Mouse (Mus musculus): ENCODE data around the gene Fstl4. TPM values are rescaled to one million over a fixed set of nuclear protein-coding genes. Genes with fewer than 3 reads are reported as not detected.

The Fstl4 gene
- polyA plus RNA-seq, 1 experiment from 2014 or later, result 6.6 TPM

- Histone ChIP-seq H3K9ac (ENCODE audit: low read length) (no peak overlapping the region), H3K9me3 (replicated peaks; ENCODE audit: control insufficient read depth, low read length) (no peaks in the 10 kb centered on the region), H3K4me3 (ENCODE audit: low read length) (no peak overlapping the region), H3K27me3 (ENCODE audit: control insufficient read depth, insufficient read depth, low read length) (no peaks in the 10 kb centered on the region), H3K36me3 (ENCODE audit: control insufficient read depth, insufficient read depth) (no peaks in the 10 kb centered on the region), H3K27ac (ENCODE audit: low read length) (no peak overlapping the region), H3K4me2 (ENCODE audit: low read depth, low read length) (no peak overlapping the region), H3K4me1 (ENCODE audit: control insufficient read depth, insufficient read depth, low read length) (peaks cover 5% of the 10 kb centered on the region)
- ATAC-seq (replicated peaks; ENCODE audit: extremely low read depth, insufficient read depth, low FRiP score), result no peak
- WGBS, result 78% methylated on average over 4 of the region's 4 CpGs
These were observed 51.6 kb downstream of the Fstl4 start for GRCm38 (mm10) chr11:52816004-52816403.

GRCm38 (mm10) chr11:52820336-52820905, 56.0 kb downstream of the Fstl4 start:
- Histone ChIP-seq H3K9me3 (replicated peaks; ENCODE audit: control insufficient read depth, low read length) (0 out of 2 replicates have a peak, but pooled peaks cover 3% of the 10 kb centered on the region), H3K4me1 (ENCODE audit: control insufficient read depth, insufficient read depth, low read length) (no peaks in the 10 kb centered on the region), H3K9ac (ENCODE audit: low read length) (no peak overlapping the region), H3K36me3 (ENCODE audit: control insufficient read depth, insufficient read depth) (no peaks in the 10 kb centered on the region), H3K27me3 (ENCODE audit: control insufficient read depth, insufficient read depth, low read length) (no peaks in the 10 kb centered on the region), H3K27ac (ENCODE audit: low read length) (no peak overlapping the region), H3K4me3 (ENCODE audit: low read length) (no peak overlapping the region), H3K4me2 (ENCODE audit: low read depth, low read length) (no peak overlapping the region)
- ATAC-seq (replicated peaks; ENCODE audit: extremely low read depth, insufficient read depth, low FRiP score), result no peak
- WGBS, result 18% methylated on average over 2 of the region's 2 CpGs

- H3K4me3 ChIP-seq (ENCODE audit: low read length), result no peak overlapping the region
- no peak overlapping the region for H3K9ac ChIP-seq (ENCODE audit: low read length)
- no peaks in the 10 kb centered on the region for H3K36me3 ChIP-seq (ENCODE audit: control insufficient read depth, insufficient read depth)
- H3K9me3 ChIP-seq (replicated peaks; ENCODE audit: control insufficient read depth, low read length), result 0 out of 2 replicates have a peak, but pooled peaks cover 3% of the 10 kb centered on the region
- H3K4me2 ChIP-seq (ENCODE audit: low read depth, low read length), result no peak overlapping the region
- no peak overlapping the region for H3K27ac ChIP-seq (ENCODE audit: low read length)
- no peaks in the 10 kb centered on the region for H3K27me3 ChIP-seq (ENCODE audit: control insufficient read depth, insufficient read depth, low read length)
- H3K4me1 ChIP-seq (ENCODE audit: control insufficient read depth, insufficient read depth, low read length), result no peaks in the 10 kb centered on the region
- no peak for ATAC-seq (replicated peaks; ENCODE audit: extremely low read depth, insufficient read depth, low FRiP score)
- WGBS, result 79% methylated on average over 2 of the region's 2 CpGs
These were observed 62.2 kb downstream of the Fstl4 start for GRCm38 (mm10) chr11:52826591-52826990.

GRCm38 (mm10) chr11:52831631-52832310, 67.3 kb downstream of the Fstl4 start:
- Histone ChIP-seq H3K27me3 (ENCODE audit: control insufficient read depth, insufficient read depth, low read length) (no peaks in the 10 kb centered on the region), H3K4me2 (ENCODE audit: low read depth, low read length) (no peak overlapping the region), H3K4me1 (ENCODE audit: control insufficient read depth, insufficient read depth, low read length) (no peaks in the 10 kb centered on the region), H3K9ac (ENCODE audit: low read length) (no peak overlapping the region), H3K36me3 (ENCODE audit: control insufficient read depth, insufficient read depth) (no peaks in the 10 kb centered on the region), H3K4me3 (ENCODE audit: low read length) (no peak overlapping the region), H3K27ac (ENCODE audit: low read length) (no peak overlapping the region), H3K9me3 (replicated peaks; ENCODE audit: control insufficient read depth, low read length) (no peaks in the 10 kb centered on the region)
- WGBS, result 87% methylated on average over 12 of the region's 12 CpGs
- no peak for ATAC-seq (replicated peaks; ENCODE audit: extremely low read depth, insufficient read depth, low FRiP score)

- Histone ChIP-seq H3K4me2 (ENCODE audit: low read depth, low read length) (no peak overlapping the region), H3K27ac (ENCODE audit: low read length) (no peak overlapping the region), H3K4me3 (ENCODE audit: low read length) (no peak overlapping the region), H3K9ac (ENCODE audit: low read length) (no peak overlapping the region), H3K4me1 (ENCODE audit: control insufficient read depth, insufficient read depth, low read length) (no peaks in the 10 kb centered on the region), H3K27me3 (ENCODE audit: control insufficient read depth, insufficient read depth, low read length) (no peaks in the 10 kb centered on the region), H3K9me3 (replicated peaks; ENCODE audit: control insufficient read depth, low read length) (no peaks in the 10 kb centered on the region), H3K36me3 (ENCODE audit: control insufficient read depth, insufficient read depth) (no peaks in the 10 kb centered on the region)
- WGBS, result 93% methylated on average over 1 of the region's 1 CpGs
- ATAC-seq (replicated peaks; ENCODE audit: extremely low read depth, insufficient read depth, low FRiP score), result no peak
These were observed 67.9 kb downstream of the Fstl4 start for GRCm38 (mm10) chr11:52832311-52832675.

GRCm38 (mm10) chr11:52848691-52849090, 84.3 kb downstream of the Fstl4 start:
- no peak overlapping the region for H3K9ac ChIP-seq (ENCODE audit: low read length)
- no peaks in the 10 kb centered on the region for H3K27me3 ChIP-seq (ENCODE audit: control insufficient read depth, insufficient read depth, low read length)
- H3K36me3 ChIP-seq (ENCODE audit: control insufficient read depth, insufficient read depth), result no peaks in the 10 kb centered on the region
- H3K4me2 ChIP-seq (ENCODE audit: low read depth, low read length), result no peak overlapping the region
- H3K9me3 ChIP-seq (replicated peaks; ENCODE audit: control insufficient read depth, low read length), result no peaks in the 10 kb centered on the region
- WGBS, result 74% methylated on average over 2 of the region's 2 CpGs
- no peak overlapping the region for H3K27ac ChIP-seq (ENCODE audit: low read length)
- ATAC-seq (replicated peaks; ENCODE audit: extremely low read depth, insufficient read depth, low FRiP score), result no peak
- peaks cover 3% of the 10 kb centered on the region; the same call in 1 of the 2 replicates for H3K4me1 ChIP-seq (ENCODE audit: control insufficient read depth, insufficient read depth, low read length)
- H3K4me3 ChIP-seq (ENCODE audit: low read length), result no peak overlapping the region

- Histone ChIP-seq H3K4me2 (ENCODE audit: low read depth, low read length) (no peak overlapping the region), H3K36me3 (ENCODE audit: control insufficient read depth, insufficient read depth) (no peaks in the 10 kb centered on the region), H3K4me3 (ENCODE audit: low read length) (no peak overlapping the region), H3K27me3 (ENCODE audit: control insufficient read depth, insufficient read depth, low read length) (no peaks in the 10 kb centered on the region), H3K9ac (ENCODE audit: low read length) (no peak overlapping the region), H3K27ac (ENCODE audit: low read length) (no peak overlapping the region), H3K4me1 (ENCODE audit: control insufficient read depth, insufficient read depth, low read length) (peaks cover 3% of the 10 kb centered on the region; the same call in 1 of the 2 replicates), H3K9me3 (replicated peaks; ENCODE audit: control insufficient read depth, low read length) (no peaks in the 10 kb centered on the region)
- no peak for ATAC-seq (replicated peaks; ENCODE audit: extremely low read depth, insufficient read depth, low FRiP score)
- WGBS, result 87% methylated on average over 3 of the region's 3 CpGs
These were observed 85.6 kb downstream of the Fstl4 start for GRCm38 (mm10) chr11:52850071-52850470.

- H3K9me3 ChIP-seq (replicated peaks; ENCODE audit: control insufficient read depth, low read length), result peaks cover 9% of the 10 kb centered on the region
- no peak overlapping the region for H3K4me3 ChIP-seq (ENCODE audit: low read length)
- no peaks in the 10 kb centered on the region for H3K36me3 ChIP-seq (ENCODE audit: control insufficient read depth, insufficient read depth)
- ATAC-seq (replicated peaks; ENCODE audit: extremely low read depth, insufficient read depth, low FRiP score), result no peak
- no peak overlapping the region for H3K9ac ChIP-seq (ENCODE audit: low read length)
- no peak overlapping the region for H3K4me2 ChIP-seq (ENCODE audit: low read depth, low read length)
- 91% methylated on average over 15 of the region's 15 CpGs for WGBS
- H3K27ac ChIP-seq (ENCODE audit: low read length), result no peak overlapping the region
- H3K4me1 ChIP-seq (ENCODE audit: control insufficient read depth, insufficient read depth, low read length), result peaks cover under 1% of the 10 kb centered on the region
- no peaks in the 10 kb centered on the region for H3K27me3 ChIP-seq (ENCODE audit: control insufficient read depth, insufficient read depth, low read length)
These were observed 108.5 kb downstream of the Fstl4 start for GRCm38 (mm10) chr11:52872846-52873512.
